ENCODE assay signal across 26 mouse cellular contexts in the genomic region with DNA sequence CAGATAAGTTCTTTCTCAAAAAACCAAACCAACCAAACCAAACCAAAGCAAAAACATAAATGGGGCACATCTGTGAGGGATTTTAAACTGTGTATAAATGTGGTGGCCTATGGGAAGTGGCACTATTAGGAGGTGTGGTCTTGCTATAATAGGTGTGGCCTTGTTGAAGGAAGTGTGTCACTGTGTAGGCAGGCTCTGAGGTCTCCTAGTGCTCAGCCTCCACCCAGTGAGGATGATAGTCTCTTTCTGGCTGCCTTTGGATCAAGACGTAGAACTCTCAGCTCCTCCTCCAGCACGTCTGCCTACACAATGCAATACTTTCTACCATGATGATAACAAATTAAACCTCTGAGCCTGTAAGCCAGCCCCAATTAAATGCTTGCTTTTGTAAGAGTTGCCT. TPM values are rescaled to one million over a fixed set of nuclear protein-coding genes. Genes with fewer than 3 reads are reported as not detected.
A peak's percentile ranks its signal among the peaks of the same experiment; 100 is the strongest.
DNase-seq lines count a peak whose midpoint lies in the region; ATAC-seq and TF ChIP-seq lines count a peak whose summit lies in the region.
"Had no signal": no experiment of that assay in that cellular context is flagged by ENCODE, and none has a peak within 500 bp of the region (broad histone marks: within the 10 kb centered on the region; RNA-seq: fewer than 3 reads in every experiment).

No protein-coding gene starts in this region.

- no peaks in the 10 kb centered on the region for H3K9me3 ChIP-seq in liver, embryonic 13.5 days (replicated peaks)
- H3K9me3 ChIP-seq in liver, postnatal 0 days (ENCODE audit: low read length): no peaks in the 10 kb centered on the region
- H3K9me3 ChIP-seq: embryonic facial prominence, embryonic 12.5 days; embryonic facial prominence, embryonic 15.5 days; hindbrain, embryonic 12.5 days; hindbrain, embryonic 15.5 days had no signal

- no peak overlapping the region for H3K9ac ChIP-seq in liver, embryonic 13.5 days
- no peak overlapping the region for H3K9ac ChIP-seq in liver, postnatal 0 days (replicated peaks)
- H3K9ac ChIP-seq: embryonic facial prominence, embryonic 12.5 days; embryonic facial prominence, embryonic 15.5 days; forebrain, postnatal 0 days; hindbrain, embryonic 12.5 days; hindbrain, embryonic 15.5 days had no signal

- WGBS in liver, embryonic 13.5 days (ENCODE audit: insufficient replicate concordance): 46% methylated on average over 2 of the region's 2 CpGs
- 71% methylated on average over 2 of the region's 2 CpGs for WGBS in liver, postnatal 0 days (ENCODE audit: insufficient replicate concordance)
- WGBS in small intestine, adult 2 months: 35% methylated on average over 2 of the region's 2 CpGs

- H3K36me3 ChIP-seq in liver, embryonic 13.5 days: peaks cover 3% of the 10 kb centered on the region
- H3K36me3 ChIP-seq in liver, postnatal 0 days (replicated peaks; ENCODE audit: insufficient read depth, low read length): peaks cover 3% of the 10 kb centered on the region
- H3K36me3 ChIP-seq in small intestine, adult 2 months (ENCODE audit: control insufficient read depth, insufficient read depth, low read length): 0 out of 2 replicates have a peak, but pooled peaks cover 2% of the 10 kb centered on the region

- no peak for DNase-seq in liver, embryonic 13.5 days
- no peak for DNase-seq in liver, postnatal 0 days
- DNase-seq in 416B (ENCODE audit: low read depth): peak; percentile 54
- no peak for DNase-seq in right cerebral cortex, postnatal 4 days
- DNase-seq in thymus, postnatal 4 days: no peak
- DNase-seq: adrenal gland, adult 8-10 months; adrenal gland, postnatal 25 days; cerebellum, adult 11-12 months; cerebellum, adult 9-10 months; cerebellum, postnatal 14 days; forebrain, postnatal 0 days; gastrocnemius, adult 2 months; gastrocnemius, postnatal 14 days; heart, adult 11 months had no signal

- TF ChIP-seq CTCF in liver, postnatal 0 days (IDR thresholded peaks at IDR 0.05; ENCODE audit: low read depth): no peak
- TF ChIP-seq CTCF in small intestine, adult 2 months (IDR thresholded peaks at IDR 0.05; ENCODE audit: extremely low read depth, insufficient read length, insufficient replicate concordance, low read depth, low read length): no peak

- TF ChIP-seq EP300 in liver, postnatal 0 days (IDR thresholded peaks at IDR 0.05; ENCODE audit: low read depth): no peak

- peaks cover 7% of the 10 kb centered on the region; the same call in 1 of the 2 replicates for H3K4me1 ChIP-seq in liver, embryonic 13.5 days (replicated peaks)
- no peaks in the 10 kb centered on the region for H3K4me1 ChIP-seq in liver, postnatal 0 days (ENCODE audit: insufficient read depth)
- H3K4me1 ChIP-seq in small intestine, adult 2 months (ENCODE audit: control insufficient read depth, insufficient read depth, insufficient read length, low read length): peaks cover 12% of the 10 kb centered on the region; the same call in 1 of the 2 replicates
- H3K4me1 ChIP-seq: embryonic facial prominence, embryonic 12.5 days; embryonic facial prominence, embryonic 15.5 days; hindbrain, embryonic 12.5 days; hindbrain, embryonic 15.5 days had no signal

- peak; percentile 61; the same call in 1 of the 2 replicates for ATAC-seq in liver, embryonic 13.5 days (ENCODE audit: low read depth)
- ATAC-seq in liver, postnatal 0 days: no peak
- peak; percentile 43; the same call in 1 of the 2 replicates for ATAC-seq in granulocyte monocyte progenitor cell, adult 5-6 weeks (replicated peaks; ENCODE audit: poor library complexity, severe bottlenecking)
- ATAC-seq: activated CD4-positive, CD25-positive, alpha-beta regulatory T cell, adult 4 months; CD4-positive, CD25-positive, alpha-beta regulatory T cell, adult 4 months; forebrain, embryonic 14.5 days; forebrain, postnatal 0 days had no signal

- H3K4me3 ChIP-seq in liver, embryonic 13.5 days (replicated peaks): no peak overlapping the region
- no peak overlapping the region for H3K4me3 ChIP-seq in liver, postnatal 0 days (ENCODE audit: low read depth, low read length)
- no peak overlapping the region for H3K4me3 ChIP-seq in small intestine, adult 2 months (ENCODE audit: low read depth, low read length)
- H3K4me3 ChIP-seq: embryonic facial prominence, embryonic 12.5 days; embryonic facial prominence, embryonic 15.5 days; gastrocnemius, adult 2 months; hindbrain, embryonic 12.5 days; hindbrain, embryonic 15.5 days had no signal

- no peak for TF ChIP-seq POLR2A in small intestine, adult 2 months (IDR thresholded peaks at IDR 0.05; ENCODE audit: low read depth, low read length)

- no peak overlapping the region for H3K27ac ChIP-seq in liver, embryonic 13.5 days
- no peak overlapping the region for H3K27ac ChIP-seq in liver, postnatal 0 days (ENCODE audit: low read depth)
- H3K27ac ChIP-seq in small intestine, adult 2 months (ENCODE audit: insufficient read depth, low read depth, low read length): 0 out of 2 replicates have a peak overlapping the region, but pooled peaks have one; percentile 4
- H3K27ac ChIP-seq: embryonic facial prominence, embryonic 12.5 days; embryonic facial prominence, embryonic 15.5 days; gastrocnemius, adult 2 months; hindbrain, embryonic 12.5 days; hindbrain, embryonic 15.5 days had no signal

- no peak overlapping the region for H3K4me2 ChIP-seq in liver, embryonic 13.5 days
- H3K4me2 ChIP-seq in liver, postnatal 0 days (ENCODE audit: low read depth, low read length): no peak overlapping the region
- H3K4me2 ChIP-seq: embryonic facial prominence, embryonic 12.5 days; embryonic facial prominence, embryonic 15.5 days; heart, embryonic 11.5 days; hindbrain, embryonic 12.5 days; hindbrain, embryonic 15.5 days had no signal

- H3K27me3 ChIP-seq in liver, embryonic 13.5 days: no peaks in the 10 kb centered on the region
- no peaks in the 10 kb centered on the region for H3K27me3 ChIP-seq in liver, postnatal 0 days (ENCODE audit: insufficient read depth, low read length)
- H3K27me3 ChIP-seq in small intestine, adult 2 months (ENCODE audit: control insufficient read depth, insufficient read depth, low read length): no peaks in the 10 kb centered on the region
- H3K27me3 ChIP-seq: embryonic facial prominence, embryonic 12.5 days; embryonic facial prominence, embryonic 15.5 days; hindbrain, embryonic 12.5 days; hindbrain, embryonic 15.5 days had no signal

RNA-seq across cellular contexts. Expression of a gene that starts 6.0 kb away (rescaled TPM):
- polyA plus RNA-seq in liver, embryonic 13.5 days (2015; fragmentation: Nextera tagmentation; extraction: Ambion mirVana): 26.2 and 26.4 TPM in 2 replicates
- polyA plus RNA-seq in liver, postnatal 0 days (2015; fragmentation: Nextera tagmentation; extraction: Ambion mirVana): 7.5 and 9.5 TPM in 2 replicates
- 25.0 and 44.6 TPM in 2 replicates for total RNA-seq in granulocyte monocyte progenitor cell, adult 5-6 weeks (2014; fragmentation: Nextera tagmentation)
- 52.1 and 54.1 TPM in 2 replicates for total RNA-seq in granulocyte monocyte progenitor cell, adult 5-6 weeks (2017)
- 6.1 and 6.2 TPM in 2 replicates for polyA plus RNA-seq in small intestine, adult 2 months (2012; rRNA removed)

RNA-seq across cellular contexts. Expression of a gene that starts 18.0 kb away (rescaled TPM):
- 2.0 and 2.8 TPM in 2 replicates for polyA plus RNA-seq in liver, embryonic 13.5 days (2015; fragmentation: Nextera tagmentation; extraction: Ambion mirVana)
- 1.8 TPM in 2 replicates for polyA plus RNA-seq in liver, postnatal 0 days (2015; fragmentation: Nextera tagmentation; extraction: Ambion mirVana)
- 7.8 and 14.9 TPM in 2 replicates for total RNA-seq in granulocyte monocyte progenitor cell, adult 5-6 weeks (2014; fragmentation: Nextera tagmentation)
- 13.0 and 20.6 TPM in 2 replicates for total RNA-seq in granulocyte monocyte progenitor cell, adult 5-6 weeks (2017)
- polyA plus RNA-seq in small intestine, adult 2 months (2012; rRNA removed): 9.6 and 22.6 TPM in 2 replicates

RNA-seq across cellular contexts. Expression of a gene that starts 43.4 kb away (rescaled TPM):
- 0.17 and 0.31 TPM in 2 replicates for polyA plus RNA-seq in liver, embryonic 13.5 days (2015; fragmentation: Nextera tagmentation; extraction: Ambion mirVana)
- polyA plus RNA-seq in liver, postnatal 0 days (2015; fragmentation: Nextera tagmentation; extraction: Ambion mirVana): 0.09 and 0.11 TPM in 2 replicates
- total RNA-seq in granulocyte monocyte progenitor cell, adult 5-6 weeks (2014; fragmentation: Nextera tagmentation): not detected in 2 replicates
- not detected in 2 replicates for total RNA-seq in granulocyte monocyte progenitor cell, adult 5-6 weeks (2017)
- polyA plus RNA-seq in small intestine, adult 2 months (2012; rRNA removed): 1.8 and 2.1 TPM in 2 replicates
- total RNA-seq: common myeloid progenitor, adult 5-6 weeks; hematopoietic stem cell, adult 5-6 weeks had no signal
- polyA plus RNA-seq: activated CD4-positive, CD25-positive, alpha-beta regulatory T cell, adult 4 months; CD4-positive, CD25-positive, alpha-beta regulatory T cell, adult 4 months had no signal
